Mouse (Mus musculus): Measurements from ENCODE around the gene Spen. TPM values are rescaled to one million over a fixed set of nuclear protein-coding genes. Genes with fewer than 3 reads are reported as not detected.

Gene Spen
- polyA plus RNA-seq, 1 experiment from 2014 or later, result 20.5 TPM

DNA sequence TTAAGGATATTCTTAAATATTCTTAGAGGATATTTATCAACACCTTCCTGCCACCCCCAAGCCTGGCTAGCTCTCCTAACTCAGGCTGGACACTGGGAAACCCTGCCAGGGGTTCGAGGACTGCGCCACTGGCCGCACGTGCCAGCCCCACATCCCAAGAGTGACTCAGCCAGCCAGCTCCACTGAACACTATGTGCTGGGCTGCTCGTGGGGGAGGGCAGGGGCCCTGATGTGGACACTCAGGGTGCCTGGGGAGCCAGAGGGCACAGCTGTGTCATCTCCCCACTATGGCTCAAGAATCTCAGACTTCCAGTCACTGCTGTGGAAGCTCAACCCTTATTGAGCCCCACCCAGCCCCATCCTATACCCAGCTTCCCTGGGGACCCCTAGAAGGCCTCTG is 115.1 kb downstream of the Spen start:
- Histone ChIP-seq H3K27me3 (peaks cover 10% of the 10 kb centered on the region; the same call in 1 of the 2 replicates), H3K4me2 (replicated peaks) (no peak overlapping the region), H3K27ac (no peak overlapping the region), H3K9me3 (no peaks in the 10 kb centered on the region), H3K36me3 (no peaks in the 10 kb centered on the region), H3K4me3 (replicated peaks) (no peak overlapping the region), H3K9ac (replicated peaks) (no peak overlapping the region), H3K4me1 (replicated peaks) (peaks cover 15% of the 10 kb centered on the region)
- 82% methylated on average over 5 of the region's 5 CpGs for WGBS
- no peak for ATAC-seq

- WGBS, result 77% methylated on average over 5 of the region's 5 CpGs
- no peak overlapping the region for H3K9ac ChIP-seq (replicated peaks)
- H3K27ac ChIP-seq, result no peak overlapping the region
- H3K4me1 ChIP-seq (replicated peaks), result peaks cover 15% of the 10 kb centered on the region
- H3K4me2 ChIP-seq (replicated peaks), result no peak overlapping the region
- H3K36me3 ChIP-seq, result no peaks in the 10 kb centered on the region
- peaks cover 10% of the 10 kb centered on the region; the same call in 1 of the 2 replicates for H3K27me3 ChIP-seq
- no peak overlapping the region for H3K4me3 ChIP-seq (replicated peaks)
- no peaks in the 10 kb centered on the region for H3K9me3 ChIP-seq
- ATAC-seq, result no peak
Observed at GRCm38 (mm10) chr4:141422841-141423240, 115.6 kb downstream of the Spen start.

GRCm38 (mm10) chr4:141421423-141421822 is 117.0 kb downstream of the Spen start:
- no peak overlapping the region for H3K27ac ChIP-seq
- peaks cover 15% of the 10 kb centered on the region for H3K4me1 ChIP-seq (replicated peaks)
- no peaks in the 10 kb centered on the region for H3K36me3 ChIP-seq
- H3K27me3 ChIP-seq, result peaks cover 7% of the 10 kb centered on the region; the same call in 1 of the 2 replicates
- no peak overlapping the region for H3K9ac ChIP-seq (replicated peaks)
- 75% methylated on average over 14 of the region's 14 CpGs for WGBS
- no peak overlapping the region for H3K4me3 ChIP-seq (replicated peaks)
- ATAC-seq, result no peak
- no peak overlapping the region for H3K4me2 ChIP-seq (replicated peaks)
- no peaks in the 10 kb centered on the region for H3K9me3 ChIP-seq

DNA sequence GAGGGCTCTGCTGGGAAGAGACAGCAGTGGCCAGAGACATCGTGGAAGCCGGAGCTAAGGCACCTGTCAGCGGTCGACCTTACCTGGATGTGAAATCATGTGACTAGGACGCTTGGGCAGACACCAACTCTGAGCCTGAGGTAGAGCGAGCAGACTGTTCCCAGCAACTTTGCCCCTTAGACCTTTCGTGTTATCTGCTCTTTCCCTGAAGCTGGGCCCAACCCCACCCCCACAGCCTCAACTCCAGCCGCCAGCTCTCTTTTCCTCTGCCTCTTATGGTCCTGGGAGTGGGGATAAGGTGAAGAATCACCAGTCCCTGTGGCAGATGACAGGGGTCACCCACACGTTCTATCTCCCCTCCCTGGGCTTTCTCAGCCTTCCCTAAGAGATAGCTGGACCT is 117.5 kb downstream of the Spen start:
- Histone ChIP-seq H3K27ac (no peak overlapping the region), H3K36me3 (no peaks in the 10 kb centered on the region), H3K9ac (replicated peaks) (no peak overlapping the region), H3K9me3 (no peaks in the 10 kb centered on the region), H3K4me1 (replicated peaks) (peaks cover 11% of the 10 kb centered on the region), H3K27me3 (peaks cover 5% of the 10 kb centered on the region; the same call in 1 of the 2 replicates), H3K4me3 (replicated peaks) (no peak overlapping the region), H3K4me2 (replicated peaks) (no peak overlapping the region)
- 59% methylated on average over 9 of the region's 9 CpGs for WGBS
- ATAC-seq, result no peak

DNA sequence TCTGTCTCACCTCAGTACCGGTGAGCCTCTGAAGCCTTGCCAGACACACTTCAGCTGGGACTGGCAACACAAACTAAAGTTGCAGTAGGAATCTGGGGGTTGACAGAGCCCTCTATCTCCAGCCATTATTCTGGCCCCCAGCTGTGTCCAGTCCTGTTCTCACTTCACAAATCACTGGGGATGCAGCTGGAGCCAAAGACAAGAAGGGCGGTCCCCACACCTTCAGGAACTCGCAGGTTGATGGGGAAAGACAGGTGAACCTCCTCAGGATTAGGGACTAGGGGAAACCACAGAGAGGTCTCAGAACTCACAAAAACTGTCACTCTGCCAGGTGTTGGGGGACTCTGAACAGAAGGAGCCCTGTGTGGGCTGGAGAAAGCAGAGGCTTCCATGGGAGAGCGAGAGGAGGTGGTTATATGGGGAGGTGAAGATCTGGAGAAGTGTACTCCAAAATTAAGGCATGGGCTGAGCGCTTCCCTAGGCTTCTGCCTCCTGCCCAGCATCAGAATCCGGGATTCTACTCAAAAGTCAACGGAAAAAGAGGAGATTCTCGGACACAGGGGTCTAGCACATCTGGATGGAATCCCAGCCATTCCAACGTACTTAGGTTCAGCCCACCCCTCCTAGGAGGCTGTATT is 118.1 kb downstream of the Spen start, which contains the start of gene Hspb7:
TSS of gene Hspb7 (plus strand) at position 588 of the 638 bp plus-strand sequence.
- Histone ChIP-seq H3K27ac (no peak within 1 kb of the TSS), H3K4me2 (replicated peaks) (no peak within 1 kb of the TSS), H3K9ac (replicated peaks) (no peak within 1 kb of the TSS), H3K9me3 (no peaks in the 10 kb centered on the region), H3K27me3 (no peaks in the 10 kb centered on the region), H3K4me1 (replicated peaks) (peaks cover 5% of the 10 kb centered on the region), H3K36me3 (no peaks in the 10 kb centered on the region), H3K4me3 (replicated peaks) (no peak within 1 kb of the TSS)
- 57% methylated on average over 9 of the region's 9 CpGs for WGBS
- no peak for ATAC-seq

GRCm38 (mm10) chr4:141419398-141420191 is 118.8 kb downstream of the Spen start:
- Histone ChIP-seq H3K9me3 (no peaks in the 10 kb centered on the region), H3K9ac (replicated peaks) (no peak overlapping the region), H3K4me1 (replicated peaks) (no peaks in the 10 kb centered on the region), H3K4me2 (replicated peaks) (no peak overlapping the region), H3K4me3 (replicated peaks) (no peak overlapping the region), H3K27ac (no peak overlapping the region), H3K36me3 (no peaks in the 10 kb centered on the region), H3K27me3 (no peaks in the 10 kb centered on the region)
- ATAC-seq, result no peak
- WGBS, result 69% methylated on average over 27 of the region's 27 CpGs

Other genes with a start within 250 kb of the Spen start
- 3.5 and 4.7 TPM in 2 replicates for gene Epha2, start 237.4 kb downstream of the Spen start, polyA plus RNA-seq (2015; fragmentation: Nextera tagmentation; extraction: Ambion mirVana)
- 7.8 and 10.1 TPM in 2 replicates for gene Fam131c, start 170.4 kb downstream of the Spen start, polyA plus RNA-seq (2015; fragmentation: Nextera tagmentation; extraction: Ambion mirVana)
- gene Clcnka, start 139.9 kb downstream of the Spen start, polyA plus RNA-seq (2015; fragmentation: Nextera tagmentation; extraction: Ambion mirVana), result 0.09 TPM in 1 of 2 replicates, not detected in the other
- not detected in 2 replicates for gene Clcnkb, start 122.6 kb downstream of the Spen start, polyA plus RNA-seq (2015; fragmentation: Nextera tagmentation; extraction: Ambion mirVana)
- gene Hspb7, start 117.8 kb downstream of the Spen start, polyA plus RNA-seq (2015; fragmentation: Nextera tagmentation; extraction: Ambion mirVana), result not detected in 2 replicates
- not detected in 2 replicates for gene Srarp, start 102.5 kb downstream of the Spen start, polyA plus RNA-seq (2015; fragmentation: Nextera tagmentation; extraction: Ambion mirVana)
- gene Zbtb17, start 93.9 kb downstream of the Spen start, polyA plus RNA-seq (2015; fragmentation: Nextera tagmentation; extraction: Ambion mirVana), result 54.7 and 61.0 TPM in 2 replicates
- 24.0 and 24.7 TPM in 2 replicates for gene Fblim1, start 67.5 kb upstream of the Spen start, polyA plus RNA-seq (2015; fragmentation: Nextera tagmentation; extraction: Ambion mirVana)
- gene Tmem82, start 80.0 kb upstream of the Spen start, polyA plus RNA-seq (2015; fragmentation: Nextera tagmentation; extraction: Ambion mirVana), result 0.10 and 0.27 TPM in 2 replicates
- 0.17 and 0.19 TPM in 2 replicates for gene Slc25a34, start 85.2 kb upstream of the Spen start, polyA plus RNA-seq (2015; fragmentation: Nextera tagmentation; extraction: Ambion mirVana)
- gene Plekhm2, start 126.3 kb upstream of the Spen start, polyA plus RNA-seq (2015; fragmentation: Nextera tagmentation; extraction: Ambion mirVana), result 7.5 and 8.3 TPM in 2 replicates
- 0.48 TPM in 1 of 2 replicates, not detected in the other for gene Rsc1a1, start 147.0 kb upstream of the Spen start, polyA plus RNA-seq (2015; fragmentation: Nextera tagmentation; extraction: Ambion mirVana)
- 15.7 and 16.6 TPM in 2 replicates for gene Ddi2, start 184.8 kb upstream of the Spen start, polyA plus RNA-seq (2015; fragmentation: Nextera tagmentation; extraction: Ambion mirVana)
- gene Agmat, start 208.1 kb upstream of the Spen start, polyA plus RNA-seq (2015; fragmentation: Nextera tagmentation; extraction: Ambion mirVana), result not detected in 2 replicates